Mouse (Mus musculus) erythroblast, embryonic 14.5 days (primary cell): ENCODE results near the gene Tead1.

Experiments used
- GATA1 ChIP-seq: IDR thresholded peaks from 2 replicates; pipeline ENCODE4 v1.6.1; 2012; ENCODE audit warnings: low read length, inconsistent platforms, mixed read lengths
- TAL1 ChIP-seq: IDR thresholded peaks from 3 replicates; pipeline ENCODE4 v1.6.1; 2012; ENCODE audit warnings: low read length, inconsistent platforms, mixed read lengths

GRCm38 (mm10) chr7:112752311-112752710 lies 73.2 kb downstream of the Tead1 start:
- TF ChIP-seq GATA1 (no peak), TAL1 (no peak)
